Mouse (Mus musculus) hindbrain, embryonic 11.5 days (tissue): Measurements from ENCODE around the gene Nlrp4f. TPM values are rescaled to one million over a fixed set of nuclear protein-coding genes. Genes with fewer than 3 reads are reported as not detected.

Source experiments
- polyA plus RNA-seq: library from polyadenylated mRNA; unstranded; fragments of >200 nt; fragmentation: Nextera tagmentation; extraction: Ambion mirVana; gene quantifications from 2 replicates; pipeline ENCODE4 v1.2.1, GENCODE M21; 2014

Gene Nlrp4f
- polyA plus RNA-seq, 1 experiment from 2014 or later: not detected

Other genes starting within 250 kb of the Nlrp4f start
- gene Spata31d1c, start 172.9 kb downstream of the Nlrp4f start, polyA plus RNA-seq: not detected in 2 replicates
- gene Prss47, start 153.2 kb downstream of the Nlrp4f start, polyA plus RNA-seq: not detected in 2 replicates
- gene Mfsd14b, start 93.0 kb downstream of the Nlrp4f start, polyA plus RNA-seq: 39.7 and 44.6 TPM in 2 replicates
- gene Olfr465-ps1, start 67.9 kb downstream of the Nlrp4f start, polyA plus RNA-seq: not detected in 2 replicates
- gene Olfr466, start 55.7 kb downstream of the Nlrp4f start, polyA plus RNA-seq: not detected in 2 replicates
- not detected in 2 replicates for gene Gm10775, start 53.6 kb upstream of the Nlrp4f start, polyA plus RNA-seq
- 20.9 and 25.3 TPM in 2 replicates for gene Zfp369, start 72.8 kb upstream of the Nlrp4f start, polyA plus RNA-seq